26 mouse cellular contexts compared by ENCODE assay signal in genomic region chr13:112639111-112639510, GRCm38 (mm10). TPM values are rescaled to one million over a fixed set of nuclear protein-coding genes. Genes with fewer than 3 reads are reported as not detected.
DNase-seq lines count a peak whose midpoint lies in the region; ATAC-seq and TF ChIP-seq lines count a peak whose summit lies in the region.
"Had no signal": no experiment of that assay in that cellular context is flagged by ENCODE, and none has a peak within 500 bp of the region (broad histone marks: within the 10 kb centered on the region; RNA-seq: fewer than 3 reads in every experiment).

No protein-coding gene starts in this region.

- intact Hi-C loops in heart, postnatal 10 days (cut with DNase I), result no loop called here

- no peak for TF ChIP-seq CTCF in liver, postnatal 0 days (IDR thresholded peaks at IDR 0.05; ENCODE audit: low read depth)
- TF ChIP-seq CTCF in lung, adult 2 months (IDR thresholded peaks at IDR 0.05; ENCODE audit: insufficient read depth, low read length), result no peak

- H3K4me3 ChIP-seq in liver, postnatal 0 days (ENCODE audit: low read depth, low read length), result no peak overlapping the region
- H3K4me3 ChIP-seq in lung, adult 2 months (replicated peaks; ENCODE audit: extremely low read depth, low read depth, low read length), result no peak overlapping the region
- H3K4me3 ChIP-seq: forebrain, embryonic 10.5 days; hindbrain, embryonic 10.5 days; left cerebral cortex, adult 2 months; limb, embryonic 10.5 days; midbrain, embryonic 12.5 days; stomach, embryonic 15.5 days had no signal

- H3K27me3 ChIP-seq in liver, postnatal 0 days (ENCODE audit: insufficient read depth, low read length), result no peaks in the 10 kb centered on the region
- H3K27me3 ChIP-seq: stomach, embryonic 15.5 days had no signal

- no peak overlapping the region for H3K27ac ChIP-seq in liver, postnatal 0 days (ENCODE audit: low read depth)
- H3K27ac ChIP-seq: forebrain, embryonic 10.5 days; hindbrain, embryonic 10.5 days; left cerebral cortex, adult 2 months; limb, embryonic 10.5 days; midbrain, embryonic 12.5 days; stomach, embryonic 15.5 days had no signal

- no peaks in the 10 kb centered on the region for H3K9me3 ChIP-seq in liver, postnatal 0 days (ENCODE audit: low read length)
- H3K9me3 ChIP-seq: forebrain, embryonic 10.5 days; hindbrain, embryonic 10.5 days; limb, embryonic 10.5 days; midbrain, embryonic 12.5 days; stomach, embryonic 15.5 days had no signal

- WGBS in liver, postnatal 0 days (ENCODE audit: insufficient replicate concordance), result 69% methylated on average over 4 of the region's 4 CpGs
- WGBS in lung, adult 2 months, result 73% methylated on average over 4 of the region's 4 CpGs

- no peaks in the 10 kb centered on the region for H3K36me3 ChIP-seq in liver, postnatal 0 days (replicated peaks; ENCODE audit: insufficient read depth, low read length)
- H3K36me3 ChIP-seq: forebrain, embryonic 10.5 days; hindbrain, embryonic 10.5 days; limb, embryonic 10.5 days; midbrain, embryonic 12.5 days; stomach, embryonic 15.5 days had no signal

- ATAC-seq in liver, postnatal 0 days, result peak; percentile 50

- no peak overlapping the region for H3K9ac ChIP-seq in liver, postnatal 0 days (replicated peaks)
- H3K9ac ChIP-seq: midbrain, embryonic 12.5 days; stomach, embryonic 15.5 days had no signal

- DNase-seq in spleen, adult 12 weeks (ENCODE audit: low spot score), result peak; percentile 41
- DNase-seq in spleen, adult 18-20 months, result no peak
- peak; percentile 42 to 72 for DNase-seq in heart, postnatal 10 days
- DNase-seq in liver, postnatal 0 days, result no peak
- peak; percentile 49 to 68 for DNase-seq in spleen, postnatal 4 days (ENCODE audit: low spot score in 2 of 2)
- no peak for DNase-seq in adipocyte (ENCODE audit: low spot score)
- no peak for DNase-seq in layer of hippocampus, postnatal 14 days (ENCODE audit: low spot score in 2 of 2)
- no peak for DNase-seq in lung, adult 2 months
- DNase-seq: adrenal gland, postnatal 25 days; cerebellum, adult 11-12 months; cerebellum, postnatal 25 days; embryo, embryonic 11 days; kidney, adult 2 months; kidney, postnatal 25 days; lung, adult 18-20 months; right cerebral cortex, adult 18-20 months; thymus, adult 18-20 months had no signal

- TF ChIP-seq POLR2A in lung, adult 2 months (IDR thresholded peaks at IDR 0.05; ENCODE audit: borderline replicate concordance, extremely low read depth, low read depth, low read length), result no peak

- peaks cover 4% of the 10 kb centered on the region; the same call in 1 of the 2 replicates for H3K4me1 ChIP-seq in liver, postnatal 0 days (ENCODE audit: insufficient read depth)
- no peaks in the 10 kb centered on the region for H3K4me1 ChIP-seq in lung, adult 2 months (ENCODE audit: control insufficient read depth, insufficient read depth, low read length)
- H3K4me1 ChIP-seq: forebrain, embryonic 10.5 days; hindbrain, embryonic 10.5 days; limb, embryonic 10.5 days; midbrain, embryonic 12.5 days; stomach, embryonic 15.5 days had no signal

- no peak overlapping the region for H3K4me2 ChIP-seq in liver, postnatal 0 days (ENCODE audit: low read depth, low read length)
- H3K4me2 ChIP-seq: midbrain, embryonic 12.5 days; stomach, embryonic 15.5 days had no signal

- peak; percentile 56; the same call in 1 of the 2 replicates for TF ChIP-seq EP300 in liver, postnatal 0 days (IDR thresholded peaks at IDR 0.05; ENCODE audit: low read depth)

RNA-seq across cellular contexts. Expression of gene Ddx4, which starts 13.2 kb away (rescaled TPM):
- total RNA-seq in heart, postnatal 10 days (2021), result under 1 TPM; 0.14 to 0.37 TPM
- polyA plus RNA-seq in liver, postnatal 0 days (2015; fragmentation: Nextera tagmentation; extraction: Ambion mirVana), result 0.09 and 0.14 TPM in 2 replicates
- total RNA-seq in layer of hippocampus, postnatal 14 days (2021), result 1 to 10 TPM; 1.1 to 1.3 TPM
- polyA plus RNA-seq in lung, adult 2 months (2012; rRNA removed), result not detected in 2 replicates
- total RNA-seq: gastrocnemius, adult 18-20 months; granulocyte monocyte progenitor cell, adult 5-6 weeks; monocyte, adult 5-6 weeks had no signal

RNA-seq across cellular contexts. Expression of gene Slc38a9, which starts 21.4 kb away (rescaled TPM):
- total RNA-seq in heart, postnatal 10 days (2021), result 10 to 100 TPM; 12.3 to 15.1 TPM
- polyA plus RNA-seq in liver, postnatal 0 days (2015; fragmentation: Nextera tagmentation; extraction: Ambion mirVana), result 10.9 and 11.9 TPM in 2 replicates
- 10 to 100 TPM; 20.3 to 21.9 TPM for total RNA-seq in layer of hippocampus, postnatal 14 days (2021)
- 9.3 and 15.3 TPM in 2 replicates for polyA plus RNA-seq in lung, adult 2 months (2012; rRNA removed)

RNA-seq across cellular contexts. Expression of gene Il31ra, which starts 45.0 kb away (rescaled TPM):
- under 1 TPM in 1 of 2 experiments, not detected in 1; 0.14 TPM for total RNA-seq in heart, postnatal 10 days (2021)
- polyA plus RNA-seq in liver, postnatal 0 days (2015; fragmentation: Nextera tagmentation; extraction: Ambion mirVana), result 0.06 and 0.11 TPM in 2 replicates
- total RNA-seq in layer of hippocampus, postnatal 14 days (2021), result under 1 TPM; 0.25 to 0.64 TPM
- 0.06 and 0.14 TPM in 2 replicates for polyA plus RNA-seq in lung, adult 2 months (2012; rRNA removed)
- total RNA-seq: gastrocnemius, adult 18-20 months had no signal
- polyA plus RNA-seq: forebrain, embryonic 10.5 days; hindbrain, embryonic 10.5 days; midbrain, embryonic 12.5 days had no signal

Comparison
In these comparisons a context has a peak if more than half of its experiments do, and no peak if none do; other contexts are left out.
1. DNase-seq: peak in spleen, adult 12 weeks (single experiment), heart, postnatal 10 days (2 of 2) and spleen, postnatal 4 days (2 of 2); none in spleen, adult 18-20 months (0 of 2), liver, postnatal 0 days (single experiment), adipocyte (single experiment), layer of hippocampus, postnatal 14 days (0 of 2) and lung, adult 2 months (single experiment).